Mouse (Mus musculus) adrenal gland (tissue): ENCODE results near the gene Zbtb11.
"Not testable (repeated sequence)": the region's sequence is repeated elsewhere in the genome, so short reads cannot be mapped to it uniquely, and the experiment has no call there.

ENCODE experiments used
- intact Hi-C: fragments of 180-260 bp; cut with DNase I; formaldehyde crosslinking; loops from one replicate; pipeline ENCODE4 v1.15.1; 2025
- long read RNA-seq, 2 experiments: library from polyadenylated mRNA; unstranded; transcript quantifications; one replicate each; pipeline ENCODE4 v2.0.0; 2020; ENCODE audit warnings: borderline replicate concordance in 1 of 2; ENCODE audit not compliant: insufficient replicate concordance in 1 of 2

The Zbtb11 gene
- long read RNA-seq, experiment 1, partial matches to known transcripts, result 4 of 6 reads
- long read RNA-seq, experiment 1, other reads (novel, unspliced or antisense), result 2 of 6 reads
- long read RNA-seq, experiment 2, partial matches to known transcripts, result 6 of 7 reads
- long read RNA-seq, experiment 2, other reads (novel, unspliced or antisense), result 1 of 7 reads

GRCm38 (mm10) chr16:55973431-55974255 is at the start of gene Zbtb11:
Gene Zbtb11, plus strand, starts transcription at chr16:55973883.
- intact Hi-C loops, result loop anchor here (5.0 kb wide), 1 partner anchor 54 kb away; the partner anchor contains the start of gene Pcnp

- intact Hi-C loops, result no loop called here
Measured at GRCm38 (mm10) chr16:55924010-55924409, 49.7 kb upstream of the Zbtb11 start.

- intact Hi-C loops, result no loop called here
Measured at GRCm38 (mm10) chr16:55933681-55934343, 39.9 kb upstream of the Zbtb11 start.

GRCm38 (mm10) chr16:55934453-55935037 is 39.1 kb upstream of the Zbtb11 start, which contains the start of gene Cep97:
Gene Cep97, minus strand, starts transcription at chr16:55934855.
- intact Hi-C loops, result no loop called here

- intact Hi-C loops, result no loop called here
Measured at GRCm38 (mm10) chr16:55938761-55939160, 34.9 kb upstream of the Zbtb11 start.

GRCm38 (mm10) chr16:55939703-55940102 is 34.0 kb upstream of the Zbtb11 start:
- intact Hi-C loops, result no loop called here

- intact Hi-C loops, result no loop called here
Measured at GRCm38 (mm10) chr16:55940781-55941180, 32.9 kb upstream of the Zbtb11 start.

- intact Hi-C loops, result no loop called here
Measured at GRCm38 (mm10) chr16:55947266-55947665, 26.4 kb upstream of the Zbtb11 start.

GRCm38 (mm10) chr16:55947876-55948410 is 25.7 kb upstream of the Zbtb11 start:
- intact Hi-C loops, result not testable (repeated sequence)

GRCm38 (mm10) chr16:55948963-55949362 is 24.7 kb upstream of the Zbtb11 start:
- intact Hi-C loops, result no loop called here

GRCm38 (mm10) chr16:55950462-55950861 is 23.2 kb upstream of the Zbtb11 start:
- intact Hi-C loops, result loop anchor here (5.0 kb wide), 2 partner anchors 117 to 182 kb away; no protein-coding TSS in a partner anchor

- intact Hi-C loops, result loop anchor here (5.0 kb wide), 2 partner anchors 116 to 181 kb away; no protein-coding TSS in a partner anchor
Measured at GRCm38 (mm10) chr16:55950946-55951678, 22.6 kb upstream of the Zbtb11 start.

GRCm38 (mm10) chr16:55951679-55952327 is 21.9 kb upstream of the Zbtb11 start:
- intact Hi-C loops, result loop anchor here (5.0 kb wide), 2 partner anchors 115 to 180 kb away; no protein-coding TSS in a partner anchor

- intact Hi-C loops, result loop anchor here (5.0 kb wide), 2 partner anchors 115 to 180 kb away; no protein-coding TSS in a partner anchor
Measured at GRCm38 (mm10) chr16:55952771-55953170, 20.9 kb upstream of the Zbtb11 start.

GRCm38 (mm10) chr16:55954196-55954595 is 19.5 kb upstream of the Zbtb11 start:
- intact Hi-C loops, result loop anchor here (5.0 kb wide), 2 partner anchors 113 to 178 kb away; no protein-coding TSS in a partner anchor

GRCm38 (mm10) chr16:55963068-55963467 is 10.6 kb upstream of the Zbtb11 start:
- intact Hi-C loops, result not testable (repeated sequence)

GRCm38 (mm10) chr16:55964126-55964949 is 9.3 kb upstream of the Zbtb11 start:
- intact Hi-C loops, result loop anchor here (1.0 kb wide), 1 partner anchor 100 kb away; no protein-coding TSS in a partner anchor

GRCm38 (mm10) chr16:55966212-55966871 is 7.3 kb upstream of the Zbtb11 start, which contains the start of gene Rpl24:
Gene Rpl24, plus strand, starts transcription at chr16:55966275.
- intact Hi-C loops, result no loop called here
